Mouse (Mus musculus) cerebellum, adult 8-10 months (tissue): ENCODE data around the gene Rnpepl1.
"Not testable (repeated sequence)": the region's sequence is repeated elsewhere in the genome, so short reads cannot be mapped to it uniquely, and the experiment has no call there.

ENCODE experiments used
- DNase-seq: peaks from one replicate; pipeline ENCODE4 v3.0.0; 2022

Gene Rnpepl1

GRCm38 (mm10) chr1:92943219-92943989, 32.8 kb downstream of the Rnpepl1 start:
- no peak for DNase-seq

- DNase-seq: no peak
These were observed 37.4 kb downstream of the Rnpepl1 start for GRCm38 (mm10) chr1:92947966-92948365.

- DNase-seq: no peak
These were observed 38.8 kb downstream of the Rnpepl1 start for GRCm38 (mm10) chr1:92949426-92949825.

- DNase-seq: no peak
These were observed 40.0 kb downstream of the Rnpepl1 start, which contains the start of gene Gpr35 for GRCm38 (mm10) chr1:92950607-92951006. Gpr35 (plus strand) TSS chr1:92950865.

DNA sequence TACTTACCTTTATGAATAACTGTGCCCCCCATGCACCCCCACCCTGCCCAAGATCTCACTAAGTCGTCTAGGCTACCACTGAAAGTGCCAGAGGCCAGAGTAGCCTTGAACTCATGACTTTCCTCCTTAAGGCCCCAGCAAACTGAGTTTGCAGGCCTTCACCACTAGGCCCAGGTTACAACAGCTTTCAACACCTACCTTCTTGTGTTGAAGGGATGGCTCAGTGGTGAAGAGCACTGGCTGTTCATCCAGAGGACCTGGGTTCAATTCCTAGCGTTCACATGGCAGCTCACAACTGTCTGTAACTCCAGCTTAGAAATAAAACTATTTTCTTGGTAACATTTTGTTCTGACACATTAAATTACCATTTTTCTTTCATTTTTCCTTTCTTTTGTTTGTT, 43.1 kb downstream of the Rnpepl1 start:
- no peak for DNase-seq

DNA sequence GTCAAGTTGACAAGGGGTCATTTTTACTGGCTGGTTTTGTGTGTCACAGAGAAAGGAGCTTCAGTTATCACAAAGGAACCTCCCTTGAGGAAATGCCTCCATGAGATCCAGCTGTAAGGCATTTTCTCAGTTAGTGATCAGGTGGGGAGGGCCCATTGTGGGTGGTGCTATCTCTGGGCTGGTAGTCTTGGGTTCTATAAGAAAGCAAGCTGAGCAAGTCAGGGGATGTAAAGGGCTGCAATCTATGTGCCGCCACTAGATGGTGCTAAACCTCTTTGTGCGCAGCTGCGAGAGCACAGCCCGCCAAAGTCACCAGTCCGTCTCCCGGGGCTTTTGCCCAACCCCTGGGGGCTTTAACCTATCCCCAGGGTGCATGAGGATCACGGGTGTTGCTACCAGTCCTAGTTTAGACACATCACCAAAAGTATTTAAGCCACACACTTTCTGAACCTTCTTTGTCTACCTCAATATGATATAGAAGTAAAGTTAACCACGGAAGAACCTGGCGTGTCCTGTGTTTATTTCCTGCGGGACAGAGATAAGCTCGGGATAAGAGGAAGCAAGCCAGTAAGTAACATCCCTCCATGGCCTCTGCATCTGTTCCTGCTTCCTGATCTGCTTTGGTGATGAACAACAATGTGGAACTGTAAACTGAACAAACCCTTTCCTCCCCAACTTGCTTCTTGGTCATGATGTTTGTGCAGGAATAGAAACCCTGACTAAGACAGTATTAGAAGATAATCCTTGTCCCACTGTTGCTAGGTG, 46.2 kb downstream of the Rnpepl1 start:
- peak; percentile 67 for DNase-seq

GRCm38 (mm10) chr1:92958999-92959398, 48.4 kb downstream of the Rnpepl1 start:
- DNase-seq: no peak

- not testable (repeated sequence) for DNase-seq
These were observed 60.2 kb downstream of the Rnpepl1 start for GRCm38 (mm10) chr1:92970791-92971190.

GRCm38 (mm10) chr1:92971879-92972795, 61.6 kb downstream of the Rnpepl1 start:
- no peak for DNase-seq

GRCm38 (mm10) chr1:92972854-92973253, 62.3 kb downstream of the Rnpepl1 start:
- no peak for DNase-seq
